Mouse (Mus musculus) embryonic fibroblast, embryonic 13.5 days (primary cell): ENCODE results near the gene Jam2.

ENCODE experiments used
- CTCF ChIP-seq: IDR thresholded peaks from 2 replicates; pipeline ENCODE4 v1.5.1; 2011; ENCODE audit warnings: mild to moderate bottlenecking, control low read depth, low read length, moderate library complexity, borderline replicate concordance; ENCODE audit not compliant: insufficient read depth
- POLR2A ChIP-seq: IDR thresholded peaks from 2 replicates; pipeline ENCODE4 v1.6.1; 2011; ENCODE audit warnings: low read depth, mild to moderate bottlenecking, control low read depth, low read length, moderate library complexity

DNA sequence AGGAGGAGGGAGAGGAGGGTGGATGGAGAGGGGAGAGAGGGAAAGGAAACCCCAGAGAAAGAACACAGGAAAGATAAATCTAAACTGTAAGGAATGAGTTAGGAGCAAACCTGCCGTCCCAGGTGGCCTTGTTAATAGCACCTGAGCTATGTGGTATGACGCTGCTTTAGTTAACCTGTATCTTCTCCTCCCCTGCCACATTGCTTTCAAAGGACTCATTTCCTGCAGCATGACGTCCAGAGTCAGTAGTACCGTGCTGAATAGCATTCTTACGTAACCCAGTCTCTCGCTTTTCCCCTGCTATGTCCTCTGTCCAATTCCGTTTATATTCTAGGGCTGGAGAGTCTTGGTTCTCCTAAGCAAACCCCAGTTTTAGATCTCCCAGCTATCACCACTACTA lies 3.0 kb upstream of the Jam2 start:
- TF ChIP-seq CTCF = no peak
- no peak for TF ChIP-seq POLR2A
